Mouse (Mus musculus): ENCODE measurements around the gene Pkp2.

GRCm38 (mm10) chr16:16250470-16250869 lies 37.4 kb downstream of the Pkp2 start:
- no peak for TF ChIP-seq CTCF (conservative IDR thresholded peaks at IDR 0.05; ENCODE audit: insufficient read depth, insufficient read length, low read depth, low read length)
- no peak for TF ChIP-seq POLR2A (IDR thresholded peaks at IDR 0.05; ENCODE audit: low read depth, low read length)

Data from kidney, adult 2 months (tissue).